ENCODE assay signal across 8 mouse cellular contexts in the genomic region with DNA sequence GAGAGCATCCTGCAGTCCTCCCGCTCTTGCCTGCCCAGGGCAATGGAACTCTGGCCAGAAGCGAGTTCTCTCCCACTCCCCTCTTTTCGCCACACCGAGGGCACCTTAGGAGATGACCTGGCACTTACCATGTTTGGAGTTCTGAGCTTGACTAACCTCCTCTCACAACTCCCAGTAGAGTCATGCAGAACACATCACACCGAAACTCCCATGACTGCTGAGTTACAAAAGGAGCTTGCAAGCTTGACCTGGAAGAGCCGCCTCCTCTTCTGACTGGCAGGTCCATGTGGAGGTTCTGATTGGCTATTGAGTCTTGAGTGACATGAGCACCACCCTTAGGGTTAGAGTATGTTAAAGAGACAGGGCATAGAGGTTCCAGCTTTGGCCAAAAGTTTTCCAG. TPM values are rescaled to one million over a fixed set of nuclear protein-coding genes. Genes with fewer than 3 reads are reported as not detected.
A peak's percentile ranks its signal among the peaks of the same experiment; 100 is the strongest.
DNase-seq lines count a peak whose midpoint lies in the region; ATAC-seq and TF ChIP-seq lines count a peak whose summit lies in the region.
"Not testable (repeated sequence)": the region's sequence is repeated elsewhere in the genome, so short reads cannot be mapped to it uniquely, and the experiment has no call there.

Gene Gm14418, minus strand, starts transcription at position 225 of the 400 bp plus-strand sequence.

- intact Hi-C loops in left cerebral cortex, postnatal 36 days (cut with DNase I): not testable (repeated sequence)

- WGBS in forebrain, embryonic 14.5 days: 44% methylated on average over 6 of the region's 6 CpGs
- WGBS in heart, embryonic 16.5 days: 27% methylated on average over 6 of the region's 6 CpGs
- 37% methylated on average over 6 of the region's 6 CpGs for WGBS in kidney, embryonic 14.5 days
- 27% methylated on average over 6 of the region's 6 CpGs for WGBS in small intestine, adult 2 months

- H3K36me3 ChIP-seq in forebrain, embryonic 14.5 days (ENCODE audit: control insufficient read depth, insufficient read depth, low read length); heart, embryonic 16.5 days (ENCODE audit: control insufficient read depth, insufficient read depth); kidney, embryonic 14.5 days (ENCODE audit: control insufficient read depth, insufficient read depth, low read length); small intestine, adult 2 months (ENCODE audit: control insufficient read depth, insufficient read depth, low read length): not testable (repeated sequence)

- DNase-seq in R1 (ENCODE audit: low read depth, low spot score): peak; percentile 76
- peak; percentile 19 for DNase-seq in cerebellum, adult 9-10 months
- DNase-seq in forebrain, embryonic 14.5 days (ENCODE audit: low spot score); left cerebral cortex, postnatal 36 days (ENCODE audit: low spot score in 2 of 2): not testable (repeated sequence)
- peak; percentile 6 for DNase-seq in lung, postnatal 36 days

- H3K4me3 ChIP-seq in forebrain, embryonic 14.5 days (ENCODE audit: low read depth, low read length): 0 out of 2 replicates have a peak within 1 kb of the TSS, but pooled peaks have one; percentile 13
- H3K4me3 ChIP-seq in heart, embryonic 16.5 days (ENCODE audit: low read length): peak within 1 kb of the TSS; percentile 45
- peak within 1 kb of the TSS; percentile 25; the same call in 1 of the 2 replicates for H3K4me3 ChIP-seq in kidney, embryonic 14.5 days (ENCODE audit: low read length)
- peak within 1 kb of the TSS; percentile 55 for H3K4me3 ChIP-seq in small intestine, adult 2 months (ENCODE audit: low read depth, low read length)

- H3K4me2 ChIP-seq in forebrain, embryonic 14.5 days (ENCODE audit: low read length); kidney, embryonic 14.5 days (replicated peaks; ENCODE audit: low read depth, low read length): not testable (repeated sequence)
- H3K4me2 ChIP-seq in heart, embryonic 16.5 days (ENCODE audit: low read depth, low read length): peak within 1 kb of the TSS; percentile 41; the same call in 1 of the 2 replicates

- ATAC-seq in forebrain, embryonic 14.5 days; heart, embryonic 16.5 days (replicated peaks; ENCODE audit: extremely low read depth, insufficient read depth, low FRiP score); kidney, embryonic 14.5 days (ENCODE audit: low FRiP score, low TSS enrichment): not testable (repeated sequence)

- H3K9me3 ChIP-seq in forebrain, embryonic 14.5 days (replicated peaks; ENCODE audit: control insufficient read depth, low read length); heart, embryonic 16.5 days (replicated peaks; ENCODE audit: control insufficient read depth, low read length); kidney, embryonic 14.5 days (ENCODE audit: control insufficient read depth, low read length): not testable (repeated sequence)

- H3K4me1 ChIP-seq in forebrain, embryonic 14.5 days (ENCODE audit: control insufficient read depth, insufficient read depth, low read length); heart, embryonic 16.5 days (ENCODE audit: control insufficient read depth, insufficient read depth, low read length); kidney, embryonic 14.5 days (ENCODE audit: control insufficient read depth, insufficient read depth, low read length); small intestine, adult 2 months (ENCODE audit: control insufficient read depth, insufficient read depth, insufficient read length, low read length): not testable (repeated sequence)

- H3K9ac ChIP-seq in forebrain, embryonic 14.5 days (ENCODE audit: low read length); heart, embryonic 16.5 days (ENCODE audit: low read length); kidney, embryonic 14.5 days (ENCODE audit: low read depth, low read length): not testable (repeated sequence)

- not testable (repeated sequence) for H3K27ac ChIP-seq in forebrain, embryonic 14.5 days (ENCODE audit: low read depth, low read length); heart, embryonic 16.5 days (ENCODE audit: low read length); kidney, embryonic 14.5 days (ENCODE audit: low read depth, low read length); small intestine, adult 2 months (ENCODE audit: insufficient read depth, low read depth, low read length)

- not testable (repeated sequence) for H3K27me3 ChIP-seq in forebrain, embryonic 14.5 days (replicated peaks; ENCODE audit: control insufficient read depth, insufficient read depth, low read length); heart, embryonic 16.5 days (ENCODE audit: control insufficient read depth, insufficient read depth, low read length); kidney, embryonic 14.5 days (ENCODE audit: control insufficient read depth, insufficient read depth, low read length); small intestine, adult 2 months (ENCODE audit: control insufficient read depth, insufficient read depth, low read length)

- not testable (repeated sequence) for TF ChIP-seq POLR2A in small intestine, adult 2 months (IDR thresholded peaks at IDR 0.05; ENCODE audit: low read depth, low read length)

- not testable (repeated sequence) for TF ChIP-seq CTCF in small intestine, adult 2 months (IDR thresholded peaks at IDR 0.05; ENCODE audit: extremely low read depth, insufficient read length, insufficient replicate concordance, low read depth, low read length)

RNA-seq across cellular contexts. Expression of gene Gm14418, which starts in this region (rescaled TPM):
- polyA plus RNA-seq in forebrain, embryonic 14.5 days (2014; fragmentation: Nextera tagmentation; extraction: Ambion mirVana): 11.9 and 12.0 TPM in 2 replicates
- polyA plus RNA-seq in heart, embryonic 16.5 days (2015; fragmentation: Nextera tagmentation; extraction: Ambion mirVana): 3.7 and 6.4 TPM in 2 replicates
- polyA plus RNA-seq in kidney, embryonic 14.5 days (2014; fragmentation: Nextera tagmentation; extraction: Ambion mirVana): 10.9 and 14.2 TPM in 2 replicates
- 10 to 100 TPM; 30.7 to 33.8 TPM for total RNA-seq in left cerebral cortex, postnatal 36 days (2021)
- polyA plus RNA-seq in small intestine, adult 2 months (2012; rRNA removed): 0.42 TPM in 1 of 2 replicates, not detected in the other
